Mouse (Mus musculus): ENCODE results near the gene Rabgap1l. TPM values are rescaled to one million over a fixed set of nuclear protein-coding genes. Genes with fewer than 3 reads are reported as not detected.

The Rabgap1l gene
- polyA plus RNA-seq, 1 experiment from 2014 or later = 10.1 TPM

- H3K4me3 ChIP-seq (replicated peaks) = peak overlapping the region; percentile 89
- H3K27ac ChIP-seq = peak overlapping the region; percentile 86
- H3K9ac ChIP-seq = peak overlapping the region; percentile 92
- H3K9me3 ChIP-seq (replicated peaks) = no peaks in the 10 kb centered on the region
- H3K27me3 ChIP-seq = no peaks in the 10 kb centered on the region
- no peak for ATAC-seq (replicated peaks; ENCODE audit: low FRiP score)
- under 1% methylated on average over 13 of the region's 13 CpGs for WGBS
- H3K4me2 ChIP-seq = peak overlapping the region; percentile 78
- H3K36me3 ChIP-seq = peaks cover 31% of the 10 kb centered on the region
- H3K4me1 ChIP-seq = peaks cover 13% of the 10 kb centered on the region
These were observed 597.7 kb downstream of the Rabgap1l start for GRCm38 (mm10) chr1:160195337-160195663.

DNA sequence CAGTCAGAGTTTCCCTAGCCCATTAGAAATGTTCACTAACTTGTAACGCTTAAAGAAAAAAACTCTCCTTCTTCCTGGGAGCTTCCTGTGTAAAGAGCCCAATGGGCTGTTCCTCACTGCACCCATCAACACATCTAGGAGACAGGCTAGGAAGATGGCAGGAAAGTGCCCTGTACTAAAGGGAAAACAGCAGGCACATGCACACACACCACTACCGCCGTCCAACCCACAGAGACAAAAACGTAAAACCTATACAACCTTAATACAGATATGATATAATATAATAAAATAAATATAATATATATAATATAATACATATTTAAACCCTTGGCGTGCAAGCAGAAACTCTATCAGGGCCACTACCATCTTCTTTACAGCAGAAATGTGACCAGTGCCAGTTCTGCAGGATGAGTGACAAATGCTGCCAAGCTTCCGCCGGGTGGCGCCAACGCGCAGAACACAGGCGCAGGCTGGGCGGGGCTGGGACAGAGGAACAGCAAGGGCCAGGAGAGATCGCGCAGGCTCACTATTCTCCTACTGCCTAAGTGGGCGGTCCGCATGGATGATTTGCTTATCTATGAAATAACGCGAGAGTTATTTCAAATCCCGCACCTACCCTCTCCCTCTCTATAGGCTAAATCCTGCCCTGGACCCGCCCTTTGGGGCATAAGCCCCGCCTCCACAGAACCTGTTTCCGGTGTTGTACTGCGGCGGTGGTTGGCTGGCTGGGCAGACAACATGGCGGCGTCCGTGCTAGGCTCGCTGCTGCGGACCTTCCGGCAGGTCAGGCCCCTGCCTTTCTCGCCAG lies 598.3 kb downstream of the Rabgap1l start, which contains the start of gene Mrps14:
Gene Mrps14, plus strand, starts transcription at position 687 of the 808 bp plus-strand sequence.
- WGBS = 8% methylated on average over 31 of the region's 31 CpGs
- peak within 1 kb of the TSS; percentile 89 for H3K4me3 ChIP-seq (replicated peaks)
- H3K9ac ChIP-seq = peak within 1 kb of the TSS; percentile 92
- ATAC-seq (replicated peaks; ENCODE audit: low FRiP score) = peak; percentile 100
- H3K36me3 ChIP-seq = peaks cover 26% of the 10 kb centered on the region
- H3K4me2 ChIP-seq = peak within 1 kb of the TSS; percentile 78
- H3K9me3 ChIP-seq (replicated peaks) = no peaks in the 10 kb centered on the region
- peak within 1 kb of the TSS; percentile 86 for H3K27ac ChIP-seq
- no peaks in the 10 kb centered on the region for H3K27me3 ChIP-seq
- H3K4me1 ChIP-seq = peaks cover 13% of the 10 kb centered on the region

- peaks cover 5% of the 10 kb centered on the region; the same call in 1 of the 2 replicates for H3K4me1 ChIP-seq
- no peak overlapping the region for H3K4me3 ChIP-seq (replicated peaks)
- no peak overlapping the region for H3K9ac ChIP-seq
- H3K27me3 ChIP-seq = no peaks in the 10 kb centered on the region
- no peak overlapping the region for H3K27ac ChIP-seq
- 13% methylated on average over 5 of the region's 5 CpGs for WGBS
- ATAC-seq (replicated peaks; ENCODE audit: low FRiP score) = peak; percentile 85
- no peaks in the 10 kb centered on the region for H3K36me3 ChIP-seq
- H3K9me3 ChIP-seq (replicated peaks) = no peaks in the 10 kb centered on the region
- no peak overlapping the region for H3K4me2 ChIP-seq
These were observed 608.5 kb downstream of the Rabgap1l start for GRCm38 (mm10) chr1:160184506-160184905.

- Histone ChIP-seq H3K4me1 (peaks cover 5% of the 10 kb centered on the region; the same call in 1 of the 2 replicates), H3K9ac (no peak overlapping the region), H3K27ac (no peak overlapping the region), H3K9me3 (replicated peaks) (no peaks in the 10 kb centered on the region), H3K4me2 (no peak overlapping the region), H3K4me3 (replicated peaks) (no peak overlapping the region), H3K36me3 (no peaks in the 10 kb centered on the region), H3K27me3 (no peaks in the 10 kb centered on the region)
- ATAC-seq (replicated peaks; ENCODE audit: low FRiP score) = no peak
- 46% methylated on average over 4 of the region's 4 CpGs for WGBS
These were observed 611.8 kb downstream of the Rabgap1l start for GRCm38 (mm10) chr1:160181216-160181615.

DNA sequence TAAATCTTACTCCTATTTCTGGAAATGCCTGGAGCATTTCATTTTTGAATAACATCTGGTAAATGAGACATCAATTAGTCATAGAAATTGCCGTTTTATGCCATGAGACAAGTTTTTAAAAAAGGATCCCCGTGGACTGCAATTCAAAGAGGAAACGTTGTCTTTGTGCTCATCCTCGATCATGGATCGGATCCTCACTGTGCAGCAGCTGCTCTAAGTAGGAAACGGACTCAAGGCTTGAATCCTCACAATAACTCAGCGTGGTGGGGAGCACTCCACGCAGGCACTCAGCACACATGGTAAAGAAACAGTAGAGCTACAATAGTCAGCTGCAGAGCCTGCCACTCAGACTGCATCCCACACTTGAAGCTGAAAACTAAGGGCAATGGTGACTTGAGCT lies 616.1 kb downstream of the Rabgap1l start:
- Histone ChIP-seq H3K27me3 (no peaks in the 10 kb centered on the region), H3K4me3 (replicated peaks) (no peak overlapping the region), H3K9me3 (replicated peaks) (no peaks in the 10 kb centered on the region), H3K4me1 (peaks cover 3% of the 10 kb centered on the region; the same call in 1 of the 2 replicates), H3K9ac (no peak overlapping the region), H3K36me3 (no peaks in the 10 kb centered on the region), H3K27ac (no peak overlapping the region), H3K4me2 (no peak overlapping the region)
- 80% methylated on average over 8 of the region's 8 CpGs for WGBS
- ATAC-seq (replicated peaks; ENCODE audit: low FRiP score) = no peak

MicroRNAs within 50 kb of the gene (microRNA counts, 519-probe panel; counts per million panel counts)
- microRNA mmu-miR-1927 = 1,630 counts per million, percentile 8 among the panel's probes with 10 or more counts

Small RNA genes within 50 kb of the gene (microRNA-seq; reads per million reads assigned to microRNA genes)
- not detected for gene Mir1927

Other genes with a start within 250 kb of the Rabgap1l start
- 7.4 TPM in 2 replicates for gene Rc3h1, start 113.2 kb upstream of the Rabgap1l start, polyA plus RNA-seq (2015; fragmentation: Nextera tagmentation; extraction: Ambion mirVana)
- gene Serpinc1, start 185.4 kb upstream of the Rabgap1l start, polyA plus RNA-seq (2015; fragmentation: Nextera tagmentation; extraction: Ambion mirVana) = 3.1 and 6.8 TPM in 2 replicates
- gene Zbtb37, start 241.6 kb upstream of the Rabgap1l start, polyA plus RNA-seq (2015; fragmentation: Nextera tagmentation; extraction: Ambion mirVana) = 7.8 and 8.3 TPM in 2 replicates